Mouse (Mus musculus): Measurements from ENCODE around the gene Tssk6. TPM values are rescaled to one million over a fixed set of nuclear protein-coding genes. Genes with fewer than 3 reads are reported as not detected.

Tssk6 gene
- polyA plus RNA-seq, 1 experiment, result 0.92 TPM

GRCm38 (mm10) chr8:69915748-69916147 is 13.8 kb downstream of the Tssk6 start:
- peaks cover 14% of the 10 kb centered on the region for H3K79me2 ChIP-seq (ENCODE audit: control insufficient read depth, insufficient read depth)
- no peak overlapping the region for H3K4me2 ChIP-seq (ENCODE audit: low read depth)
- H3K27me3 ChIP-seq (ENCODE audit: control insufficient read depth, insufficient read depth, insufficient read length), result no peaks in the 10 kb centered on the region
- TF ChIP-seq E2F4 (IDR thresholded peaks at IDR 0.05; ENCODE audit: insufficient read depth) (no peak), POLR2A (IDR thresholded peaks at IDR 0.05; ENCODE audit: insufficient read length, low read depth) (no peak), POLR2AphosphoS2 (IDR thresholded peaks at IDR 0.05; ENCODE audit: insufficient read length, low read depth) (no peak), CEBPB (IDR thresholded peaks at IDR 0.05; ENCODE audit: insufficient read depth, poor library complexity, severe bottlenecking) (no peak), REST (IDR thresholded peaks at IDR 0.05; ENCODE audit: insufficient read depth, insufficient read length) (no peak)
- H3K36me3 ChIP-seq (ENCODE audit: control insufficient read depth, insufficient read depth), result peaks cover 26% of the 10 kb centered on the region
- H3ac ChIP-seq (ENCODE audit: control insufficient read depth, insufficient read length), result no peak overlapping the region
- H3K4me3 ChIP-seq, result no peak overlapping the region

- Histone ChIP-seq H3K4me3 (no peak overlapping the region), H3K4me2 (ENCODE audit: low read depth) (no peak overlapping the region), H3K79me2 (ENCODE audit: control insufficient read depth, insufficient read depth) (peaks cover 31% of the 10 kb centered on the region), H3K27me3 (ENCODE audit: control insufficient read depth, insufficient read depth, insufficient read length) (no peaks in the 10 kb centered on the region), H3ac (ENCODE audit: control insufficient read depth, insufficient read length) (no peak overlapping the region), H3K36me3 (ENCODE audit: control insufficient read depth, insufficient read depth) (peaks cover 18% of the 10 kb centered on the region)
- TF ChIP-seq USF1 (IDR thresholded peaks at IDR 0.05; ENCODE audit: low read depth), result no peak
- TF ChIP-seq E2F4 (IDR thresholded peaks at IDR 0.05; ENCODE audit: insufficient read depth), result no peak
- no peak for TF ChIP-seq TCF3 (IDR thresholded peaks at IDR 0.05; ENCODE audit: insufficient read length, low read depth)
- TF ChIP-seq POLR2A (IDR thresholded peaks at IDR 0.05; ENCODE audit: insufficient read length, low read depth), result no peak
- TF ChIP-seq SRF (IDR thresholded peaks at IDR 0.05; ENCODE audit: control insufficient read depth, insufficient read length, low read depth), result no peak
- TF ChIP-seq TCF12 (IDR thresholded peaks at IDR 0.05; ENCODE audit: insufficient read depth, poor library complexity, severe bottlenecking), result no peak
- no peak for TF ChIP-seq MYOG (IDR thresholded peaks at IDR 0.05; ENCODE audit: control insufficient read depth in 1 of 3, insufficient read depth in 1 of 3, insufficient read length in 2 of 3, low read depth in 2 of 3)
- TF ChIP-seq POLR2AphosphoS2 (IDR thresholded peaks at IDR 0.05; ENCODE audit: insufficient read length, low read depth), result no peak
- TF ChIP-seq REST (IDR thresholded peaks at IDR 0.05; ENCODE audit: insufficient read depth, insufficient read length), result no peak
- TF ChIP-seq MYOD1 (IDR thresholded peaks at IDR 0.05; ENCODE audit: control insufficient read depth in 1 of 3, insufficient read length in 2 of 3, low read depth in 2 of 3), result no peak
- no peak for TF ChIP-seq CEBPB (IDR thresholded peaks at IDR 0.05; ENCODE audit: insufficient read depth, poor library complexity, severe bottlenecking)
- no peak for TF ChIP-seq MAX (IDR thresholded peaks at IDR 0.05; ENCODE audit: low read depth)
These were observed 16.5 kb downstream of the Tssk6 start for GRCm38 (mm10) chr8:69918506-69918905.

DNA sequence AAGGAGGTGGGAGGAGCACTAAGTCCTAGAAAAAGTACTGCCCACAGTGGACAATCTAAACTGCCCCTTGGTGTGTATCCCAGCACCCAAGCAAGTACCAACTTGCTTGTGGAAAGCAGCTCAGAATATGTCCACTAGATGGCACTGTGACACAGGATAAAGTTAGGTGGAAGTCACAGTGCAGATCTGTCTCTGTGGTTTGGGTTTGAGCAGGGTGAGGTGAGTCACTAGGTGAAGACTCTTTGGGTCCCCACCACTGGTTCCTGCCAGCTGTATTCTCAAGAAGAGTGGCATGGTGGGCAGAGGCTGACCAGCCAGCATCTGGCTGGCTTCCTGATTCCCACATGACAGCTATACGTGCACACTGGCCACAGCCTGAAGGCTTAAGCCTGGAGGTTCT is 17.0 kb downstream of the Tssk6 start:
- Histone ChIP-seq H3ac (ENCODE audit: control insufficient read depth, insufficient read length) (no peak overlapping the region), H3K4me2 (ENCODE audit: low read depth) (peak overlapping the region; percentile 57), H3K27me3 (ENCODE audit: control insufficient read depth, insufficient read depth, insufficient read length) (no peaks in the 10 kb centered on the region), H3K79me2 (ENCODE audit: control insufficient read depth, insufficient read depth) (peaks cover 35% of the 10 kb centered on the region), H3K36me3 (ENCODE audit: control insufficient read depth, insufficient read depth) (peaks cover 13% of the 10 kb centered on the region), H3K4me3 (no peak overlapping the region)
- peak in 1 of 3 experiments; percentile 46 for TF ChIP-seq MYOD1 (IDR thresholded peaks at IDR 0.05; ENCODE audit: control insufficient read depth in 1 of 3, insufficient read length in 2 of 3, low read depth in 2 of 3)
- TF ChIP-seq CEBPB (IDR thresholded peaks at IDR 0.05; ENCODE audit: insufficient read depth, poor library complexity, severe bottlenecking), result no peak
- TF ChIP-seq TCF12 (IDR thresholded peaks at IDR 0.05; ENCODE audit: insufficient read depth, poor library complexity, severe bottlenecking), result no peak

DNA sequence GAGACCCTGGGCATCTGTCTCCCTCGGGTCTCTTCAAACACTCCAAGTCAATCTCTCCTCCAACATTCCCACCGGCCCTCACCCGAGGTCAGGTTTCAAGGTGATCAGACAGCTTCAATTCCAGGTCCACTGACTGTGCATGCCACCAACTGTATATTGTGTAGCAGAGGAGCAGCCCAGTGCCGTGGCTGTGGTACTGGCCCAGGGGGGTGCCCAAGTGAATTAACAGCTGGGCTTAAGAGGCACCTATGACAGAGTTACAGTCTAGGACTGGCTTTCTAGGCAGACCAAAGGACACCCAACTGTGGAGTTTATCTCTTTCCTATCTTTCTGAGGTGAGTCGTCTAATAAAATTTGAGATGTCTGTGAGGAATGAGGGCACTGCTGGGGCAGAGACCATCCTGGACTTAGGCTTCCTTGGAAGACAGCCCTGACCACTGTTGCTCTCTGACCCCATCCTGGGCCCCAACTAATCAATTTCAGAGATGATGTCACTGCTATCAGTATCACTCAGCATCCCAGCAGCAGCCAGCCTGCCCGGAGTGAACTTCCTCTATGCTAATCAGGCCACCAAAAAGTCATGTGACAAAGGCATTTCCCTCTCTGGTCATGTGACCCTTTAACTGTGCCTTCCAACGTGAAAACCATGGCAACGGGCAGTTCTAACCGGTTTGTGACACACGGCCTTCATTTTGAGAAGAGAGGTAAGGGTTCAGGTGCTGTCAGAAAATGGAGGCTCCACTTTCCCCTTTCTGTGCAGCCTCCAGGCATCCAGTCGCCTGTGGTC is 18.1 kb downstream of the Tssk6 start:
- no peak overlapping the region for H3K4me3 ChIP-seq
- H3K4me2 ChIP-seq (ENCODE audit: low read depth), result peak overlapping the region; percentile 57
- no peaks in the 10 kb centered on the region for H3K27me3 ChIP-seq (ENCODE audit: control insufficient read depth, insufficient read depth, insufficient read length)
- H3K36me3 ChIP-seq (ENCODE audit: control insufficient read depth, insufficient read depth), result peaks cover 13% of the 10 kb centered on the region
- peaks cover 46% of the 10 kb centered on the region for H3K79me2 ChIP-seq (ENCODE audit: control insufficient read depth, insufficient read depth)
- no peak overlapping the region for H3ac ChIP-seq (ENCODE audit: control insufficient read depth, insufficient read length)
- peak; percentile 86 for TF ChIP-seq USF1 (IDR thresholded peaks at IDR 0.05; ENCODE audit: low read depth)
- TF ChIP-seq MYOD1 (IDR thresholded peaks at IDR 0.05; ENCODE audit: control insufficient read depth in 1 of 3, insufficient read length in 2 of 3, low read depth in 2 of 3), result no peak

DNA sequence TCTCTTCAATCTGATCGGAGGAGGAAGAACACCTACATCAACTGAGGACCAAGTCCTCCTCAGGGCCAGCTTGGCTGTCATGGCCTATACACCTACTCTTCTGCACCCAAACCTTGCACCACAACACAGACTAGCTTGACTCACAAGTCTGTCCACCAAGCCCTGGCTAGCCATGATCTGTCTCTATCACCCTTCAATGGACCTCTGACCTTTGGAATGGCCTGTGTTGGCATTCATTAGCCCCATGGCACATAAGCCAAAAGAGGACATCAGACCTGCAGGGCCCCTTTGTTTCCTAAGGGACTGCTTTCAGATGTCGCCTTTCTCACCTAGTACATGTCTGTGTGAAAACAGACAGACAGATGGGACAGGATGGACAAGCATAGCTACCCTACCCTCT is 19.2 kb downstream of the Tssk6 start:
- no peak for TF ChIP-seq CEBPB (IDR thresholded peaks at IDR 0.05; ENCODE audit: insufficient read depth, poor library complexity, severe bottlenecking)
- TF ChIP-seq SRF (IDR thresholded peaks at IDR 0.05; ENCODE audit: control insufficient read depth, insufficient read length, low read depth), result no peak
- TF ChIP-seq USF1 (IDR thresholded peaks at IDR 0.05; ENCODE audit: low read depth), result no peak
- TF ChIP-seq TCF3 (IDR thresholded peaks at IDR 0.05; ENCODE audit: insufficient read length, low read depth), result no peak
- no peak for TF ChIP-seq POLR2A (IDR thresholded peaks at IDR 0.05; ENCODE audit: insufficient read length, low read depth)
- no peak for TF ChIP-seq MYOD1 (IDR thresholded peaks at IDR 0.05; ENCODE audit: control insufficient read depth in 1 of 3, insufficient read length in 2 of 3, low read depth in 2 of 3)
- no peak for TF ChIP-seq MYOG (IDR thresholded peaks at IDR 0.05; ENCODE audit: control insufficient read depth in 1 of 3, insufficient read depth in 1 of 3, insufficient read length in 2 of 3, low read depth in 2 of 3)
- no peak for TF ChIP-seq MAX (IDR thresholded peaks at IDR 0.05; ENCODE audit: low read depth)

More for the DNA sequence above, 19.2 kb downstream of the Tssk6 start:
- Histone ChIP-seq H3K79me2 (ENCODE audit: control insufficient read depth, insufficient read depth) (peaks cover 56% of the 10 kb centered on the region), H3K36me3 (ENCODE audit: control insufficient read depth, insufficient read depth) (peaks cover 13% of the 10 kb centered on the region), H3K4me3 (no peak overlapping the region), H3ac (ENCODE audit: control insufficient read depth, insufficient read length) (no peak overlapping the region), H3K27me3 (ENCODE audit: control insufficient read depth, insufficient read depth, insufficient read length) (no peaks in the 10 kb centered on the region), H3K4me2 (ENCODE audit: low read depth) (no peak overlapping the region)
